Mouse (Mus musculus): ENCODE measurements around the gene Ccdc59. TPM values are rescaled to one million over a fixed set of nuclear protein-coding genes. Genes with fewer than 3 reads are reported as not detected.

The Ccdc59 gene
- polyA plus RNA-seq, 1 experiment from 2014 or later: 47.5 TPM

DNA sequence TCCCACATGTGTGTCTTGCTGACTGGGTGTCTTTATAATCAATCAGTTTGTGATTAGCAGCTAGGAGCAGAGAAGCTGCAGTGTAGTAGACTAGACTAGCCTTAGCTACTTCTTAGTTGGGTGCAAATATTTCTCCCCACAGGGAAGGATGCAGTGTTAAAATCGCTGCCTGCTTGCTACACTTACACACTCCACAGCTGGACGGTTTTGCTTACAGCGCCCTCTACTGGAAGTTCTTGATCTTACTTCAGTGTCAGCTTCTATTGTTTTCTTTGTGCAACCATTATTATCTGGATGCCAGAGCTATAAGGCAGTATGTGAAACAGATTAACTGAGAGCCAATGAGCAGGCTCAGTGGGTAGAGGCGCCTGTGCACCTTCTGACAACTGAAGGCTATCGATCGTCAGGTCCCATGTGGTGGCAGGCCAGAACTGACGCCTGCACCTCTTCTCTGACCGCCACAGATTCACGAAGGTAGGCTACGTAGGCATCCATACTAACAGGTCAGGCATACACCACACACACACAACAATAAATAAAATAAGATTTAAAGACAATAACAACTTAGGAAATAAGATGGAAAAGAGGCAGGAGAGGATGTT is 6.1 kb upstream of the Ccdc59 start:
- Histone ChIP-seq H3K4me1 (ENCODE audit: control insufficient read depth, insufficient read depth, low read length) (no peaks in the 10 kb centered on the region), H3K4me3 (ENCODE audit: low read depth, low read length) (no peak overlapping the region), H3K9me3 (ENCODE audit: control insufficient read depth, low read length) (no peaks in the 10 kb centered on the region), H3K9ac (ENCODE audit: low read length) (no peak overlapping the region), H3K4me2 (ENCODE audit: low read depth) (no peak overlapping the region), H3K27ac (ENCODE audit: low read depth, low read length) (no peak overlapping the region), H3K36me3 (ENCODE audit: control insufficient read depth, insufficient read depth, low read length) (no peaks in the 10 kb centered on the region), H3K27me3 (ENCODE audit: control insufficient read depth, insufficient read depth, low read length) (no peaks in the 10 kb centered on the region)
- ATAC-seq (ENCODE audit: insufficient read depth, low FRiP score, low TSS enrichment) (peak; percentile 32; the same call in 1 of the 2 replicates), DNase-seq (ENCODE audit: low spot score) (peak; percentile 19)
- WGBS: 65% methylated on average over 10 of the region's 10 CpGs

DNA sequence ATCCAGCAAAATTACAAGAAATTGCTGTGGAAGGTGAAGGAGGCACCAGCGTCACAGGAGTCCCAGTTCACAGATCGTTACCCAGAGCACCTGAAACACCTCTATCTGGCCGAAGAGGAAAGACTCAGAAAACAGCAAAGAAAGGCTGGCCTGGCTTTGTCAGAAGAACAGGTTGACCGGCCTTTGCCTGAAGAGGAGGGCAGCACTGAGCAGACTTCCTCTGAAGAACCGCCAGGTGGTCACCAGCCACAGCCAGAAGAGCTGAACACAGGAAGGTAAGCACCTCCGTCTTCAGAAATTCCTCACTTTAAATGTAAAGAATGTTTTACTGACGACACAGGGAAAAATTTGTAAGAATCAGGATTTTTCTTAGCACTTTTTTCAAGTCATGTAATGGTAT is 1.7 kb downstream of the Ccdc59 start:
- no peaks in the 10 kb centered on the region for H3K9me3 ChIP-seq (ENCODE audit: control insufficient read depth, low read length)
- H3K9ac ChIP-seq (ENCODE audit: low read length): no peak overlapping the region
- H3K4me2 ChIP-seq (ENCODE audit: low read depth): peak overlapping the region; percentile 78
- no peak for DNase-seq (ENCODE audit: low spot score)
- no peaks in the 10 kb centered on the region for H3K27me3 ChIP-seq (ENCODE audit: control insufficient read depth, insufficient read depth, low read length)
- ATAC-seq (ENCODE audit: insufficient read depth, low FRiP score, low TSS enrichment): no peak
- H3K36me3 ChIP-seq (ENCODE audit: control insufficient read depth, insufficient read depth, low read length): peaks cover 4% of the 10 kb centered on the region; the same call in 1 of the 2 replicates
- H3K27ac ChIP-seq (ENCODE audit: low read depth, low read length): no peak overlapping the region
- H3K4me1 ChIP-seq (ENCODE audit: control insufficient read depth, insufficient read depth, low read length): 0 out of 2 replicates have a peak, but pooled peaks cover 2% of the 10 kb centered on the region
- no peak overlapping the region for H3K4me3 ChIP-seq (ENCODE audit: low read depth, low read length)
- WGBS: 81% methylated on average over 7 of the region's 7 CpGs

DNA sequence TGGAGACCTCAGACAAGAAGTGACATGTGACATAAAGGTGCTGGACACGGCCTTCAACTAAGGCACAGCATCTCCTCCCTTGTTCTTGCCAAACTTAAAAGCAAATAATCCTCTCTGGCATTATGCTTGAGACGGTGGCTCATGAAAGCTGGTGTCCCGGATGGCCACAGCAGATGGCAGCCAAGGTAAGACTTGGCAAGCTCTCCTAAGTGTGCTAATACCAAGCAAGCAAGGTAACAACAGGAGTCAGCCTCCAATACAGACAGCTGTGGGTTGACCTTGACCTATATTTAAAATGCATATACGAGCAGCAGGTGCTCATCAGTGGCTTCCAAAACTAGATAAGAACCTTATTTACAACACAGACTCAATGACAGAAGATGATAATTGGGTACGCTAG is 9.4 kb downstream of the Ccdc59 start:
- 90% methylated on average over 5 of the region's 5 CpGs for WGBS
- Histone ChIP-seq H3K4me1 (ENCODE audit: control insufficient read depth, insufficient read depth, low read length) (no peaks in the 10 kb centered on the region), H3K36me3 (ENCODE audit: control insufficient read depth, insufficient read depth, low read length) (peaks cover 2% of the 10 kb centered on the region; the same call in 1 of the 2 replicates), H3K9ac (ENCODE audit: low read length) (no peak overlapping the region), H3K4me2 (ENCODE audit: low read depth) (no peak overlapping the region), H3K9me3 (ENCODE audit: control insufficient read depth, low read length) (no peaks in the 10 kb centered on the region), H3K27ac (ENCODE audit: low read depth, low read length) (no peak overlapping the region), H3K4me3 (ENCODE audit: low read depth, low read length) (no peak overlapping the region), H3K27me3 (ENCODE audit: control insufficient read depth, insufficient read depth, low read length) (no peaks in the 10 kb centered on the region)
- no peak for DNase-seq (ENCODE audit: low spot score)
- no peak for ATAC-seq (ENCODE audit: insufficient read depth, low FRiP score, low TSS enrichment)

DNA sequence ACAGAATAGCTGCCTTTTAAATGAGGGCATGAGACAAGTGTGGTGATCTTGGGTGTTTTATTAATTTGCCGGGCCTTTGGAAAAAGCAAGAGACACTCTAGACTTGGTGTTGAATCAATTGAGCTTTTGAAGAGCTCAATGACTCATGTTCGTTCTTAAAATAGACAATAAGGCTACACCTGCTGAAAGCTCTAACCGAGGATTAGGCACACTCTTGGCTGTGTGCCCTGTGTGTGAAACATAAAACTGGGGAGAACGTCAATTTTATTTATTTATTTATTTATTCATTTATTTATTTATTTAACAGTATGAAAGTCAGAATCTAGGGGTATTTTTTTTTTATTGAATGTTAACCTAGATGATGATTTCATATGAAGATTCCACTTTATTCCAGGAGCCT is 10.3 kb downstream of the Ccdc59 start:
- no peak for ATAC-seq (ENCODE audit: insufficient read depth, low FRiP score, low TSS enrichment)
- 89% methylated on average over 4 of the region's 4 CpGs for WGBS
- H3K27ac ChIP-seq (ENCODE audit: low read depth, low read length): no peak overlapping the region
- no peak overlapping the region for H3K4me3 ChIP-seq (ENCODE audit: low read depth, low read length)
- H3K36me3 ChIP-seq (ENCODE audit: control insufficient read depth, insufficient read depth, low read length): peaks cover 2% of the 10 kb centered on the region; the same call in 1 of the 2 replicates
- no peak for DNase-seq (ENCODE audit: low spot score)
- H3K9me3 ChIP-seq (ENCODE audit: control insufficient read depth, low read length): no peaks in the 10 kb centered on the region
- H3K4me2 ChIP-seq (ENCODE audit: low read depth): no peak overlapping the region
- H3K27me3 ChIP-seq (ENCODE audit: control insufficient read depth, insufficient read depth, low read length): no peaks in the 10 kb centered on the region
- no peak overlapping the region for H3K9ac ChIP-seq (ENCODE audit: low read length)
- H3K4me1 ChIP-seq (ENCODE audit: control insufficient read depth, insufficient read depth, low read length): no peaks in the 10 kb centered on the region

DNA sequence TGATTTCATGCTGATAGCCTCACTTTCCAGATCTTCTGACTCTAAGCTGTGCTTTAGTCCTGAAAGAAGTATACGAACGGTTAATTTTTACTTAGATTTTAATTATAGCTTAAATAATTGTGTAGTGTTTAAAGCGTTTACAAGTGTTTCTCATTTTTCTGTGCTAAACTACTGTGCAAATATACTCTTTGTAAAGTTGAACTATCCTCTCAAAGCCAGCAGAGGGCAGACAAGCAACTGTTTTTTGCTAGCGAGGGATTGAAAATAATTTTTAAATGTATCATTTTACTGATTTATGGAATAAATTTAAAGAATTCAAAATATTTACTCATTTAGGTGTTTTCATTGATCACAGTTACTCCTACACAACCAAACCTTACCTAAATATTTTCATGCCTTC is 26.4 kb downstream of the Ccdc59 start:
- no peak overlapping the region for H3K9ac ChIP-seq (ENCODE audit: low read length)
- no peaks in the 10 kb centered on the region for H3K9me3 ChIP-seq (ENCODE audit: control insufficient read depth, low read length)
- no peak overlapping the region for H3K27ac ChIP-seq (ENCODE audit: low read depth, low read length)
- DNase-seq (ENCODE audit: low spot score) (no peak), ATAC-seq (ENCODE audit: insufficient read depth, low FRiP score, low TSS enrichment) (no peak)
- H3K27me3 ChIP-seq (ENCODE audit: control insufficient read depth, insufficient read depth, low read length): no peaks in the 10 kb centered on the region
- WGBS: 57% methylated on average over 4 of the region's 4 CpGs
- H3K4me3 ChIP-seq (ENCODE audit: low read depth, low read length): no peak overlapping the region
- H3K4me2 ChIP-seq (ENCODE audit: low read depth): no peak overlapping the region
- no peaks in the 10 kb centered on the region for H3K36me3 ChIP-seq (ENCODE audit: control insufficient read depth, insufficient read depth, low read length)
- H3K4me1 ChIP-seq (ENCODE audit: control insufficient read depth, insufficient read depth, low read length): no peaks in the 10 kb centered on the region

Other genes starting within 250 kb of the Ccdc59 start
- gene Mettl25, start 313 bp downstream of the Ccdc59 start, polyA plus RNA-seq (2014; fragmentation: Nextera tagmentation; extraction: Ambion mirVana): 12.3 and 16.5 TPM in 2 replicates